Mouse (Mus musculus): ENCODE results near the gene Trmt11.
"Not testable (repeated sequence)": the region's sequence is repeated elsewhere in the genome, so short reads cannot be mapped to it uniquely, and the experiment has no call there.

Trmt11 gene

DNA sequence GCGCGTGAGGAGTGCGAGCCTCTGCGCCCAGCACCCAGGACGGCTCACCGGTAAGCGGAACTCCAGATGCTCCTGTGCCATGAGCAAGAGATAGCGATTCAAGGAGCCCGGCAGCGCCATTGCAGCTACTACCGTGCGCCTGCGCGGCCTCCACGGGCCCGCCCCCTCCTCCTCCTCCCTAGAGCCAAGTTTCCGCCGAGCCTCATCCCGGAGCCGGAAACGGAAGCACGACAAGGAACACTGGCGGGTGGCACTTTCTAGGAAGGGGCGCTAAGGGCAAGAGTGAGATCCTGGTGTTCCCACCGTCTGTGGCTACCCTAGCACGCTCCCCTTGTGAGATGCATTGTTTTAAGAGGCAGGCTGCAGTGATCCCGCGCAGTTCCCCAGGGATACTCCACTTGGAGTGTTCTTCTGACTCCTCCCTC is at the start of gene Trmt11:
TSS of gene Trmt11 (minus strand) at position 208 of the 425 bp plus-strand sequence.
- peak; percentile 90 for DNase-seq (ENCODE audit: extremely low spot score)

DNA sequence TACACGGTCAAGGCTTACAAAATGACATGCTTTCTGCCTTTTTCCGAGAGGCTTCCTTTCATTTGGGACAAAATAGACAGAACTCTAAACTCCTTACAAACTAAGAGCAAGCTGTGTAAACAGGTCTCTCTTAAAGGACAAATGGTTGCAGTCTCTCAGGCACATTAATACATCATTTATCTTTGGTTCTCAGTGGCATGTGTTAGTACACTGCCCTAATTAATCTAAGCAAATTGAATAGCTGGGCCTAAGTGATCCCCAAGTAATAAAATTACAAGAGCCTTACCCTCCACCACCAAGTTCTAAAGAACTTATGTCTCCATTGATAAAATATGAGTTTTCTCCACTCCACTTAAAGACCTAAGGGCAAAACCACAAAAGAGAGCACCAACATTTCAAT is 47.1 kb upstream of the Trmt11 start:
- DNase-seq (ENCODE audit: extremely low spot score) = no peak

DNA sequence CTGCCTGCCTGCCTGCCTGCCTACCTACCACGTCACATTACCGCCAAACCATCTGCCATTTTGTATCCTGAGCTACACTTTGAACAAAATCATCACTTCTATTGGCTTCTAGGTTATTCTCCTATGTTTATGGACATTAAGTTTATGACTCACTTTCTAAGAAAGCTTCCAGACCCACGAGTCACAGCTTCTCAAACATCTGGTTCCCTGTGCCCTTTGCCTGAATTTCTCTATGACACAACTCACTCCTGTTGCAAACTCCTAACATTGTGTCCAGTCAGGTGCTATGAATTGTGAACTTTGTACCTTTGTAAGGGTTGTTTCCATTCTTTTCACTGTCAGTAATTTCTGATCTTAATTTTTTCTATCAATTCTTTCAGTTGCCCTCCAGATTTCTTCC is 37.7 kb upstream of the Trmt11 start:
- DNase-seq (ENCODE audit: extremely low spot score) = no peak

DNA sequence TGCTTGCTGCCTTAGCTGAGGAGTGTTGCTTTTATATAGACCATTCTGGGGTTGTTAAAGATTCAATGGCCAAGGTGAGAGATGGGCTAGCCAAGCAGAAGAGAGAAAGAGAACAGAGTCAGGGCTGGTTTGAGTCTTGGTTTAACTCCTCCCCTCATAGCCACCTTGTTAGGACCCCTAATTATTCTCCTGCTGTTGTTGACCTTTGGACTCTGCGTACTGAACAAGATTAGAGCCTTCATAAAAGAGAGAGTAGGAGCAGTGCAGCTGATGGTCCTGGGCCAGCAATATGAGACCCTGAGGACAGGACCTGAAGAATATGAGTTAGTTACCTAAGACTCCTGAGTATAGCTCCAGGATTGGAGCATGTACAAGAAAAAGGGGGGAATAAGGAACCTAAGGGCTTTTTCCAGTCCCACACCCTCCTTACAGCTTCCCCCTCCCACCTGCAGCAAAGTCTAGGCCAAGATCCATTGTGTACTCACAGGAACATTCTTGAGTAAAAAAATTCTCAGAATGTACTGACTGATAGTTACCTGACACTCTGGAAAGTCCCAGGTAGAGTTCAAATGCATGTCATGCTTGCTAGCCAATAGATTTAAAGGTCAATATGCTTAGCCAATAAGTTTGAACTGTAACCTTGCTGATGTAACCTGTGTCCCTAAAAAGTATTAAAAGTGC is 36.1 kb upstream of the Trmt11 start:
- DNase-seq (ENCODE audit: extremely low spot score) = not testable (repeated sequence)

DNA sequence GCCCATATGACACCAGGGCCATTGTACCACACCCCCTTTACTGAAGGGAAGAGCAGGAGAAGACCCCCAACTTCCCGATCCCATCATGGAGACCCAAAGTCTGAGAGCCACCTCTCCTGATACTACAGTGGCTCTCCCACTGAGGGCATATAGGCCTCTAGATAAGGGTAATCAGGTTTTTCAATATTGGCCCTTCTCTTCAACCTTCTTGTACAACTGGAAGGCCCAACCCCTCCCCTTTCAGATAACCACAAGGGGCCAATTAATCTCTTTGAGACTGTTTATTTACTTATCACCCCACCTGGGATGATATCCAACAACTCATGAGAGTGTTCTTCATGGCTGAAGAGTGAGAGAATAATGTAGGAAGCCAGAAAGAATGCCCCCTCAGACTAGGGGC is 32.2 kb upstream of the Trmt11 start:
- no peak for DNase-seq (ENCODE audit: extremely low spot score)

DNA sequence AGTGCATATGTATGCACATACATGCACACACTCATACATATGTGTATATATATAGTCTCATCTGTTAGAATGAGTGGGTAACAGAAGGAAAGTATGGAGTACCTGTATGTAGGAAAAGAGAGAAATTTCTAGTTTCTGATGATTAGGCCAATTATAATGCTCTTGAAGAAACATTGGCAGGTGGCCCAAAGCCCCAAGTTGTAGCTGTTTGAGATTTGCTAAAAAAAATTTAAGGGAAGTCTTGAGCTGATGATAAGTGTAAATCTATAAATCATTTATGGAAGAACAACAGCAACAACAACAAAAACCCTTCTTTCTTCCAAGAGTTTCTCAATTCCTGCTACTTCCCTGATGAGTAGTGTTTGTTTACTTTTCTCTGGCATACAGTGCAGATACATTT is 29.4 kb upstream of the Trmt11 start:
- DNase-seq (ENCODE audit: extremely low spot score) = no peak

DNA sequence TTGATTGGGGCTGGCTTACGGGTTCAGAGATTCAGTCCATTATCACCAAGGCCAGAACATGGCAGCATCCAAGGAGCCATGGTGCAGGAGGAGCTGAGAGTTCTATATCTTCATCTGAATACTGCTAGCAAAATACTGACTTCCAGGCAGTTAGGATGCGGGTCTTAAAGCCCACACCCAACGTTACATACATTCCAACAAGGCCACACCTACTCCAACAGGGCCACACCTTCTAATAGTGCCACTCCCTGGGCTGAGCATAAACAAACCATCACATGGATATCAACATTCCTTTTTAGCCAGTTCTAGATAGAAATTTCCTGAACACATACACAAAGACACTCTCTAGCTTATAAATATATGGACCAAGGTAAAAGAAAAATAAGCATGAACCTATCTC is 29.0 kb upstream of the Trmt11 start, which contains the start of gene Hint3:
TSS of gene Hint3 (minus strand) at position 120 of the 400 bp plus-strand sequence.
- no peak for DNase-seq (ENCODE audit: extremely low spot score)

DNA sequence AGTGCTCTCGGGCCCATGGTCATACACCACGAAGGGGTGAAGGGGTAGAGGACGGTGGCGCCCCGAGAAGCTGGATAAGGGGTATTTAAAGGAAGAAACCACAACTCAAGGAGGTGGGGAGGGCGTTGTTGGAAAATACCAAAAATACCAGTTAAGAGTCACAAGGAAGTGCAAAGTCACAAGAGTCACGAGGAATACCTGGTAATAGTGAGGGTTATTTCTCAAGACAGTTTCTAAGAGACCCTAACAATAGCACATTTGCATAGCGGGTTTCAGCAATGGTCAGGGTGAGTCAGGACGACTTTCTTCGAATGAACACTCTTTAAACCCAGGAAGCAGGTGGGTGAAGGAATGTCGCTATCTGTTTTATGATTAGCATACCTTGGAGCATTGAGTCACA is 27.9 kb upstream of the Trmt11 start:
- not testable (repeated sequence) for DNase-seq (ENCODE audit: extremely low spot score)

DNA sequence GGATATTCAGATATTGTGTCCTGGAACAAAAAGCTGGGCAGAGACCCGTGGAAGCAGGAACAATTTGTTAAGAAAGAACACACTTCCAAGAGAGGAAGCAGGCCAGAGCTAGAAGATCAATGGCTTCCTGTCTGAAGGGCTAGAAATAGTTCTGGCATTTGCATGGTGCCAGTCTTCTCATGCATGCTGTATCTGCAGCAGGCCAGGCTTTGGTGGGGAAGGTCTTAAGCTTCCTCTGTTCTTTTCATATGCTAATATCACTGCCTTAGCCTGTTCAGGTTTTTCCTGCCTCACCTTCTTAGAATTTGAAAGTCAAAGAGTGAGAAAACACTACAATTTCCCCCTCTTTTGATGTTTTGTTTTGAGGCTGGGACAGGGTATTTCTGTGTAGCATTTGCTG is 27.0 kb upstream of the Trmt11 start:
- DNase-seq (ENCODE audit: extremely low spot score) = no peak

DNA sequence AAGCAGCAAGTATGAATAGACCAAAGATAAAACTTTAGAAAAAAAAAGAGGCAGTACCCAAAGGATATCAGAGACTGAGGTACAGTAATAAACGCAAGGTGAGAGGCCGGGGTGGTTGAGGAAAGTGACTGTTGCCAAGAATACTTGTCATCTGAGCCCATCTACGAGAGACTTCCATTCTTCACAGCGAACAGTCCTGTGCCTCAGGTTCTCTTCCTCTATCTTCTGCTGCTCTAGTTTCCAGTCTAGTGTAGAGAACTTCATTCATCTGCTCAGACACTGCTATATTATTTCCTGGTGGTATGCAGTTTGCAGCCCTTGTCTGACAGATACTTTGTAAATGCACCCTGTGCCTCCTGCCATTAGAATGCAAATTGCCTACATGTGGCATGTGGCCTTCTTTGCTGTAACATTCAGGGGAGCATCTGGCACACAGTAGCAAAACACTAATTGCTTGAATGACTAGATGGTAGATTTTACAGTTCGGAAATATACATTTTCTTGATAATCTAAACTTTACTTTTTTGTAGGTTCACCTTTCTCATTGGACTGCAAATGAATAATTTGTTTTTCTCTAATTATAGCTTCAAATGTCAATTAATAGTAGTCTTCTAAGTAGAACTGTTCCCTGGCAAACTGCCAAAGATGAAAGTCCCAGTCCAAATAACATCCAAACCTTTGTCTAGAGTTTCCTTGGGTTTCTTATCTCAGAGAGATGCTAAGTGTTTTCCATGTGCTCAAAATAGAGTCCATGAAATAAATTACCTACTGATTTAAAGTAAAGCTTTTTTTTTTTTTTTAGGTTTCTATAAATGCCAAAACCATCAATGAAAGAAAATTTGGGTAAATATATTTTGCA is 23.8 kb upstream of the Trmt11 start:
- DNase-seq (ENCODE audit: extremely low spot score) = no peak

DNA sequence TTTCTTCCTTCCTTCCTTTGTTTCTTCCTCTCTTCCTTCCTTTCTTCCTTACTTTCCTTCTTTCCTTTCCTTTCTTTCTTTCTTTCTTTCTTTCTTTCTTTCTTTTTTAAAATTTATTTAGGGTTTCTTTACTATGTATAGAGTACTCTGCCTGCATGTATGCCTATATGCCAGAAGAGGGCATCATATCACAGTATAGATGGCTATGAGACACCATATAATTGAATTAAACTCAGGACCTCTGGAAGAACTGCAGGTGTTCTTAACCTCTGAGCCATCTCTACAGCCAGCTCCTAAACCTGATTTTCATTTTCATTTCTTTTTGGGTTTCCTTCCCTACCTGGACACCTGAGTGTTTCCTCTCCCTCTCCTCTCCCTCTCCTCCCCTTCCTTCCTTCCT is 22.4 kb upstream of the Trmt11 start:
- DNase-seq (ENCODE audit: extremely low spot score) = no peak

DNA sequence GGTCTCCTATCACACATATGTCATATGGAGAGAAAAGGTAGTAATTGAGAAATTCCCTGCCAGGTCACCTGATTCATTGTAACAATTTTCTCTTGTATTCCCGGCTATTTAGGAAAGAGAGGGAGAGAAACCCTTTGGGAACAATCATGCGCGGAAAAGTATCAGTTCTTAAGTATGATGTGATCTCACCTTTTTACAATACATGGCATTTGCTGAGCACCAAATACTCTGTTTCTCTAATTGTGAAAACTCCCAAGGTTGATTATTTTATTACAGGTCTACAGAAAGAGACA is 18.3 kb upstream of the Trmt11 start:
- DNase-seq (ENCODE audit: extremely low spot score) = no peak

DNA sequence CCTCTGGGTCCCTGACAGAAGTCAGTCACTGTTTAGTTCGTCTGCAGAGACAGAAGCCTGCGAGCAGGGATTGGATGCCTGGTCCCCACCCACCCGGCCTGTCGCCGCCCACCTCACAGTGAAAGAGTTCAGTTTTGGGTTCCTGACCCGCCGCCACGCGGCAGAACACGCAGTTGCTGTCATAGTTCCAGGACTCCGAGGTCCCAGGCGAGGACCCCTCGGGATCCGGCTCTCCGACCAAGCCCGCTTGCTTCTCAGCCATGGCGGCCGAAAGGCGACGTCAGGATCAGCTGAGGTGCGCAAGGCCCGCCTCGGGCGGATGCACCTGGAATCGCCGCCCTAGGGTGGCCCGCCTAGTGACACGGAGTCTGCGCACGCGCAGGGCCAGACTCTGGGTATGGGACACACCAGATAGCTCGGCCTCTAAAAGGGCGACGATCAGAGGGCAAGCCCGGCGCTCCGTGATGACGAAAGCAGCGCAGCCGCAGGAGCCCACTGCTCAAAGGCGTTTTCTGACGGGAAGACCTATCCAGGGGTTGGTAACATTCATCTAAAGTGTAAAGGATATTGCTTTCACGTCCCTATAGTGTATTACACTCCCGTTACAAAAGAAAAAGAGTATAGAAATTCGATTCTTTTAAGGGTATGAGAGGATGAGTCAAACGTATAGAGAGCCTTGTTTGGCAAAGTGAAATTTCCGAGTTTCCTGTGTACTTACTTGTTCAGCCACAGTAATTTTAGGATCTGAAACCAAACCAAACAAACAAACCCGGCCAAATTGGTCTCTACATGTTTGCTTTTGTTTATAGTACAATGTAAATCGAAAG is 17.8 kb upstream of the Trmt11 start:
- DNase-seq (ENCODE audit: extremely low spot score) = peak; percentile 95

DNA sequence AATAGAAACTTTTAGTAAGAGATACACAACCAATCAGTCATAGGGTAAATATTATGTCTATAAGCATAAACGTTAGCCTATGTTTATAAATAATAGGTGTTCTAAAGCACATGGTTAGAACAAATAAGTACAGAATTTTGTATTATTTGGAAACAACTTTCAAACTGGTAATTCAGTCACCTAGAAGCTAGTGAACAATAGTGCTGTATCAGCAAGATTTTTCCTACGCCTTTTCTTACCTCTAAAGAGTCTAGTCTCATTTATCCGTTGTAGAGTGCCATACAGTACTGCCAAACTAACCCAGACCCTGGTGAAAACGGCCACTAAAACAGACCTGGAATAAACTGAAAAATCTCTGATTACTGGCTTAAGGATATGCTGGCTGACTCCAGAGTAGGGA is 12.5 kb upstream of the Trmt11 start:
- DNase-seq (ENCODE audit: extremely low spot score) = no peak

DNA sequence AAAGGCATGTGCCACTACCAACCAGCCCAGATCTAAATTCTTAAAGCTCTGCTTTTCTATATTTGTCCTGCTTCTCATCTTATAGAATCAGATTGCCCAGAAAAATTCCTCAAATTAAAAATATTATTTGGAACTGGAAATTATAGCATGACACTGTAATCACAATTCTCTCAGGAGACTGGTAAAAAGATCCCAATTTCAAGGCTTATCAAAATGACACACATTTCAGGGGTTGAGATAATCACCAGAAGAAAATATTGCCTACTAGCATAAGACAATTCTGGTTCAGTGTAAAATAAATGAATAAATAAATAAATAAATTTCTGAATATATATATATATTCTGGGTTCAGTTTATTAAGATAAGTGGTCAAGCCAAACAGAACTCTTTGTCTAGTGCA is 9.1 kb upstream of the Trmt11 start:
- DNase-seq (ENCODE audit: extremely low spot score) = no peak

DNA sequence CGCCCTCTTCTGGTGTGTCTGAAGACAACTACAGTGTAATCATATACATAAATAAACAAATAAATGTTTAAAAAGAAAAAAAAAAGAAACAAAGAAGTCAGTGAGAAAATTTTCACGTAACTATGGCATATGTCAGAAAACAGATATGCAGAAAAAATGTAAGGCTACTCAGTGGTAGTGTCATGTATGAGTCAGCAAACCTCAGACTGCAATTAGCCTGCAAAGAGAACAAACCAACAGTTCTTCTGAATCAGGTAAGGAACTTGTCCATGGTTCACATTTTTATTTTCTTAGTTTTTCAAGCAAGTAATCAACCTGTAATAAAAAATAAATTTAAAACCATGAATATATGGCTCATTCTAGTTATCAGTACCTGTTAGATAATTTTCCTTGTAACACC is 7.6 kb upstream of the Trmt11 start:
- DNase-seq (ENCODE audit: extremely low spot score) = no peak

DNA sequence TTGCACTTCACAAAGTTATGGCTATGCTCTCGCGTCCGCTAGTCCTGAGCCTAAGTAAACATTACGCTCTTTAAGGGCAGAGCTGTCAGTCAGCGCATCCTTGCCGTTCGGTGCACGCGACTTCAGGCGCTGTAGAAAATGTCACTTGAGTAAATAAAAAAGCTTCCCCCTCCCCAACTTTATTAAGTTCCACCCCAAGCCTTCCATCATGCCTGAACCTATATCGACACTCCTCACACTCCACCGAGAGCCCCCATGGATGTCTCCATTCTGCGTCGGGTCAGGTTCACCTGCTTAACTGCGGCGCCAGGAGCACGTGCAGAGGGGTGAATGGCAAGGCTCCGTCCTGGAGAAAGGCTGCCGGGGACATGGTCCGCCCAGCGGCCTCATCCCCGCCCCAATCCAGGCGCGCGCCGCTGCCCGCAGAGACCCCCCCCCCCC is 435 bp downstream of the Trmt11 start:
- DNase-seq (ENCODE audit: extremely low spot score) = no peak

DNA sequence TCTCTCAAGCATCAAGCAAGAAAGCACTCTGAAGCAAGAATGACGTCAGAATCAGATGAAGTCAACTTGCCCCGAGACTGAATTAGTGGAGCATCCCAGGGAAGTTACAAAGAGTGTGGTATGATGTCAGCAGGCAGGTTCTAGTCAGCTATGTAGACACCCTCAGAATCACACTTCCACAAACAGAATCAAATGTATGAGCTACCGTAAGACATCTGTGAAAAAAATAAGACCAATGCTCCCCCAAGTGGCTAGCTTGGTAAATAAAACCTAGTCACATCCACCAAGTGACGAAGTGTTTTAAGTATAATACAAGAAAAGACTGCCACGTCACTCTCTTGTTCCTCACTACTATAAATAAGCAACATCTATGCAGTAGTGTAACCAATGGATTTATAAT is 13.5 kb downstream of the Trmt11 start:
- DNase-seq (ENCODE audit: extremely low spot score) = no peak

DNA sequence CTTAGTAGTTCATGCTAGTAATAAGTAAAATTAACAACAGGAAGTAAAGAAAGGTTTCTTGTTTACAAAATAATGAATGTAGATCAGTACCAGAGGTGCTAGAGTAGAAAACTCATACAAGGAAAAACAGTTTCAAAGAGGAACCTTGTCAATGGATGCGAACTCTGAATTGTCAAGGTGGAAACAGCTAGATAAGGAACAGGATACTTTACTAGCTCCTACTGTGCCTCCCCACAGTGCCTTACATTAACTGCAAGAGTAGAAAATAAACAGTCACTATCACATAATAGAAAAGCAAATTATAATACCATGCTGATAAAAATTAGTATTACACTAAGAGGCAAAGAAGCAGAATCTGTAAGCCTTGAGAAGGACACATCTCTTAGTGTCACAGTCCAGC is 14.9 kb downstream of the Trmt11 start:
- DNase-seq (ENCODE audit: extremely low spot score) = no peak

DNA sequence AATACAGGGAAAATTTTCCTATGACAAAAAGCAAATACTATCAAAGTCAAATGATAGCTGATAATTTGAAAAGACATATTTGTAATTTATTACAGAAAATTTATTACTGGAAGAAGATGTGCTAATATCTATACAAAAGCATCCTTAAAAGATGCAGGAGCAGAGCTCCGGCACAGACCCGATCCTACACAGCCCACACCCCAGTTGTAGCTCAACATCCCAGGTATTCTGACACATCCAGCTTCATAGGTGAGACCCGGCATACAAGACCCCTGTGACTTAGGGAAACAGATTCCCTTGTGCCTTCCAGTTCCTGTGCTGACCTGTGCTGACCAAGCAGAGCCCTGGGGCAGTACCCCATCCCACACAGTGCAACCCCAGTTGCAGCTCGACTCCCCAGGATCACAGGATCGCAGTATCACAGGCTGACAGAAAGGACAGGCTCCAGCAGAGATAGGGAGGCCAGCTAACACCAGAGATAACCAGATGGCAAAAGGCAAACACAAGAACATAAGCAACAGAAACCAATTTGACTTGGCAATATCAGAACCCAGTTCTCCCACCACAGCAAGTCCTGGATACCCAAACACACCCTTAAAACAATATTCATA is 22.8 kb downstream of the Trmt11 start:
- no peak for DNase-seq (ENCODE audit: extremely low spot score)

DNA sequence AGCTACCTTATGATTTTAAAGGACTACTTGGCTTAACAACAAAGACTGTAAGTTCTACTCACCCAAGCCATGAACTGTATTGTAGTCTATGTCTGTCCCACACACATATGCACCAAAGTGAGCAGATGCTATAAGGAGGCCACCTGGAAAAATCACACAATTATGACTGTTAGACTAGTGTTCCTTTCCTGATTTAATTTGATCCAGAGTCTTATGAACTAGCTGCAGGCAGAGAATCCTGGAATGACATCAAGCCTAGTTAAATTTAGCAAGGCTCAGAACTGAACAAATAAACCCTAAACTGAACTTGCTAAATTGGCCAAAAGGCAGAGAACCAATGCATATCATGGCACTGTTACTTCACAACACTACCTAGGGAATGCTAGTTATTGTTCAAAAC is 34.2 kb downstream of the Trmt11 start:
- no peak for DNase-seq (ENCODE audit: extremely low spot score)

DNA sequence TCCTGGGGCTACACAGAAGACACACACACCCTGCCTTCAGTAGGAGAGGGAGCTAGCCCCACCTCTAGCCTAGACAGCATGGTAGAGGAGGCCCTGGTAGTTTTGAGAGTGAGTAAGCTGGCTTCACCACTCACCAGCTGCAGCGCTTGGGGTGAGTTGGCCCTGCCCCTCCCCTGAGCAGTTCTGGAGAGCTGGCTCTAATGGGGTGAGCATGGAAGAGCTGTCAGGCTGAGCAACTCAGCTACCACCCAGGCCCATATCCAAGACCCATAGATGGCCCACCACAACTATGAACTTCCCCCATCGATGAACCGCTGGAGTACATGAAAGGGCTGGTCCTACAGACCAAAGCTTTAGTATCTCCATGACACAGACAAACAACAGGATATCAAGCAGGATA is 35.9 kb downstream of the Trmt11 start:
- DNase-seq (ENCODE audit: extremely low spot score) = no peak
